Mouse (Mus musculus) ES-E14 (cell line): ENCODE measurements around the gene Grid1. TPM values are rescaled to one million over a fixed set of nuclear protein-coding genes. Genes with fewer than 3 reads are reported as not detected.

ENCODE experiments used
- DNase-seq: peaks from one replicate; pipeline ENCODE4 v3.0.0-alpha.2; 2013; ENCODE audit warnings: low read depth, low spot score
- H3K27ac ChIP-seq: 2 replicates; pipeline ENCODE4 v1.5.1; 2012; ENCODE audit warnings: low read depth, mild to moderate bottlenecking, low read length, moderate library complexity, mixed read lengths; ENCODE audit not compliant: poor library complexity, insufficient read depth, severe bottlenecking
- H3K36me3 ChIP-seq: 2 replicates; pipeline ENCODE4 v1.6.1; 2012; ENCODE audit warnings: mild to moderate bottlenecking, low read length, moderate library complexity, mixed read lengths; ENCODE audit not compliant: control insufficient read depth, poor library complexity, insufficient read depth, severe bottlenecking
- H3K4me1 ChIP-seq, 2 experiments: fragments of 150-350 bp in 1 of 2; sonication (generic) in 1 of 2; 2 replicates each; pipeline ENCODE4 v1.6.1; 2012; ENCODE audit warnings: low read length in 2 of 2, mild to moderate bottlenecking in 1 of 2, mixed read lengths in 1 of 2; ENCODE audit not compliant: control insufficient read depth in 2 of 2, insufficient read depth in 2 of 2, poor library complexity in 1 of 2
- H3K4me3 ChIP-seq, 2 experiments: fragments of 150-350 bp in 1 of 2; sonication (generic) in 1 of 2; 2 replicates each; pipeline ENCODE4 v1.5.1; 2012; ENCODE audit warnings: low read length in 2 of 2, low read depth in 1 of 2, mild to moderate bottlenecking in 1 of 2, mixed read lengths in 1 of 2; ENCODE audit not compliant: insufficient read depth in 1 of 2, poor library complexity in 1 of 2, severe bottlenecking in 1 of 2
- H3K9ac ChIP-seq: 2 replicates; pipeline ENCODE4 v1.6.1; 2012; ENCODE audit warnings: low read depth, mild to moderate bottlenecking, low read length, mixed read lengths; ENCODE audit not compliant: poor library complexity, insufficient read depth, severe bottlenecking
- H3K9me3 ChIP-seq: fragments of 150-350 bp; sonication (generic); 2 replicates; pipeline ENCODE4 v1.6.1; 2012; ENCODE audit warnings: low read depth, mild to moderate bottlenecking, low read length; ENCODE audit not compliant: control insufficient read depth, insufficient read depth
- CHD2 ChIP-seq: IDR thresholded peaks from 2 replicates; pipeline ENCODE4 v1.6.1; 2014; ENCODE audit warnings: mild to moderate bottlenecking, low read depth, low read length, inconsistent platforms
- HCFC1 ChIP-seq: IDR thresholded peaks from 2 replicates; pipeline ENCODE4 v1.6.1; 2012; ENCODE audit warnings: low read length, inconsistent platforms, borderline replicate concordance; ENCODE audit not compliant: insufficient read depth
- MAFK ChIP-seq: IDR thresholded peaks from 2 replicates; pipeline ENCODE4 v1.6.1; 2014; ENCODE audit warnings: mild to moderate bottlenecking, low read depth, low read length, inconsistent platforms; ENCODE audit not compliant: insufficient read depth
- ZC3H11A ChIP-seq: IDR thresholded peaks from 2 replicates; pipeline ENCODE4 v1.6.1; 2012; ENCODE audit warnings: low read depth, mild to moderate bottlenecking, inconsistent platforms, low read length, borderline replicate concordance
- ZNF384 ChIP-seq: IDR thresholded peaks from 2 replicates; pipeline ENCODE4 v1.6.1; 2012; ENCODE audit warnings: low read depth, low read length, inconsistent platforms
- in situ Hi-C, 2 experiments: fragments of 600-800 bp; cut with MboI; formaldehyde crosslinking; loops; one replicate each; pipeline ENCODE4 v1.15.1; 2025; ENCODE audit warnings: low sequenced_read_pairs in 2 of 2, inconsistent platforms in 1 of 2; ENCODE audit not compliant: unreplicated experiment in 2 of 2
- total RNA-seq: library from RNA; depleted of rRNA; stranded (reverse); fragments of 300-350 nt; gene quantifications from 2 replicates; pipeline ENCODE4 v1.2.3, GENCODE M21; 2012

Grid1 gene
- total RNA-seq, 1 experiment, result 0.54 TPM

DNA sequence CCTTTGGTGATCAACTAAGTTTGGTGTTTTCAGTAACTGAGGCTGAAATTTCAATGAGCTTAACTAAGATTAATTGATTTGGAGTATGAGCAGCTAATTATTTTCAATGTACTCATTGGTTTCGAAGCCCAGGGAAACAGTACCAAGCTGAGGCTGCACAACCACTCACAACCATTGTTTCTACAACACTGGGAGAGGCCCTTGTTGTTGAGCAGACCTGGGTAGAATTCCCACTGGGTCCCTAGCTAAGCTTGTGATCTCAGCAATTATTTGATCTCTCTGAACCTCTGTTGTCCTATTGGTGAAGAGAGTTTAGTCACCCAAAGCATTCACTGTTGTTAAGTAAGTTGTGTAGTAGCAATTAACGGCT, 293.4 kb downstream of the Grid1 start:
- H3K27ac ChIP-seq, result no peak overlapping the region
- no peaks in the 10 kb centered on the region for H3K9me3 ChIP-seq
- DNase-seq, result no peak
- H3K4me1 ChIP-seq, result no peaks in the 10 kb centered on the region
- no peak for TF ChIP-seq CHD2
- no peak for TF ChIP-seq ZC3H11A
- no peak for TF ChIP-seq HCFC1
- TF ChIP-seq MAFK, result no peak
- no peak for TF ChIP-seq ZNF384
- in situ Hi-C loops, result loop anchor here in 1 of 2 experiments (5.0 kb wide), 1 partner anchor 49 kb away; no protein-coding TSS in a partner anchor
- H3K9ac ChIP-seq, result no peak overlapping the region
- H3K36me3 ChIP-seq, result no peaks in the 10 kb centered on the region
- H3K4me3 ChIP-seq, result no peak overlapping the region

DNA sequence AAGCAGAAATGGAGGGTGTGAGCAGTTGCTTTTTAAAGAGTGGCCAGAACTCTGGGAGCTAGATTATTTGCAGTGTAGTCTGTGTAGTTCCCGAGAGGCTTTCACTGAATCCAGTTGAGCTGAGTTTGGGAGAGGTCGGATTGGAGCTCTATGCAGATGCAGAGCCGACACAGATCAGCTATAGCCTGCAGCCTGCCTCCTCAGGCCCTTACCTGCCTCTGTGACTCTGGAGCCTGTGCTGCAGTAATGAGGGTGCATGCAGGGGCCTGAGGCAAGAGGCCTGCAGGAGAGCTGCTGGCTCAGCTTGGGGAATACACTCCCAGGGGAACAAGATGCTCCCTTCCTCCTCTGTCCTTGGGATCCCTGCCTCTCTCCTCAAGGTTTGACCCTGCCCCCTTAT, 296.0 kb downstream of the Grid1 start:
- no peaks in the 10 kb centered on the region for H3K4me1 ChIP-seq
- TF ChIP-seq ZC3H11A (no peak), ZNF384 (no peak), HCFC1 (no peak), CHD2 (no peak), MAFK (no peak)
- H3K4me3 ChIP-seq, result no peak overlapping the region
- no peak overlapping the region for H3K27ac ChIP-seq
- H3K9ac ChIP-seq, result no peak overlapping the region
- H3K36me3 ChIP-seq, result no peaks in the 10 kb centered on the region
- DNase-seq, result no peak
- in situ Hi-C loops, result no loop called here
- no peaks in the 10 kb centered on the region for H3K9me3 ChIP-seq

DNA sequence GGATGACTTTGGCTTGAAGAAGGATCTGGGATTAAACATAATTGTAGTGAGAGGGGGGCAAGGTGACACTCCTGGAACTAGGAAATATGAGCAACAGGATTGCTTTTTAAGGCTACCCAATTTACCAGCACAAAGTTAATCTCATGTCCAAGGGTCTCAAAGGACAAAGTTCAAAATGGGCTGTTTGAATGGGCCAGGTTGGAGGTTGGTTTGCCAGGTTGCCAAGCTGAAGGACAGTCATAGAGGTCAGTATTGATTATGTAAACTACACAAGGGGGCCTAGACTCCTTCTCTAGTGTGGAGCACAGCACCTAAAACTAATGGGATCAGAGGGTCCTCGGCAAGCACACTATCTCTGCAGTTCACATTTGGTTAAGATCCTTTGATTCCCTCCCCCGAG, 300.2 kb downstream of the Grid1 start:
- TF ChIP-seq CHD2 (no peak), ZC3H11A (no peak), MAFK (no peak), HCFC1 (no peak), ZNF384 (no peak)
- H3K9ac ChIP-seq, result no peak overlapping the region
- H3K4me1 ChIP-seq, result no peaks in the 10 kb centered on the region
- no peaks in the 10 kb centered on the region for H3K36me3 ChIP-seq
- no peak overlapping the region for H3K4me3 ChIP-seq
- in situ Hi-C loops, result no loop called here
- H3K9me3 ChIP-seq, result no peaks in the 10 kb centered on the region
- no peak overlapping the region for H3K27ac ChIP-seq
- DNase-seq, result no peak

DNA sequence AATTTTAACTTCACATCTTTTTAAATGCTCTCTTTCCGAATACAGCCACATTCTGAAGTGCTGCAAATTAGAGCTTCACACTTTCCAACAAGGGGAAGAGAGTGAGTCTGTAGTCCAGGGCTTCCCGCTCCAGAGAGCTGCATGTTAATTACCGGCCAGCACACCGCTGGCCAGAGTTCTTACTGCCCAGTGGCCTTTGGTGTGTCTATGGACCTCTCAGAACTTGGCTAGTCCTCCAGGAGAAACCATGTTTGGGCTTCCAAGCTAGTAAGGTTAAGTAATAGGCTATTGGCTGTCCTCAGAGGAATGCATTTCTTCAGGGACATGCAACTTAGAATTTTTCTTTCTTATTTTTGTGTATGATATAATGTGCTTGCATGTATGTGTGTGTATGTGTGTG, 301.0 kb downstream of the Grid1 start:
- Histone ChIP-seq H3K4me1 (no peaks in the 10 kb centered on the region), H3K4me3 (no peak overlapping the region), H3K9ac (no peak overlapping the region), H3K36me3 (no peaks in the 10 kb centered on the region), H3K27ac (no peak overlapping the region), H3K9me3 (no peaks in the 10 kb centered on the region)
- no peak for DNase-seq
- TF ChIP-seq HCFC1 (no peak), ZNF384 (no peak), CHD2 (no peak), MAFK (no peak)
- in situ Hi-C loops, result no loop called here

DNA sequence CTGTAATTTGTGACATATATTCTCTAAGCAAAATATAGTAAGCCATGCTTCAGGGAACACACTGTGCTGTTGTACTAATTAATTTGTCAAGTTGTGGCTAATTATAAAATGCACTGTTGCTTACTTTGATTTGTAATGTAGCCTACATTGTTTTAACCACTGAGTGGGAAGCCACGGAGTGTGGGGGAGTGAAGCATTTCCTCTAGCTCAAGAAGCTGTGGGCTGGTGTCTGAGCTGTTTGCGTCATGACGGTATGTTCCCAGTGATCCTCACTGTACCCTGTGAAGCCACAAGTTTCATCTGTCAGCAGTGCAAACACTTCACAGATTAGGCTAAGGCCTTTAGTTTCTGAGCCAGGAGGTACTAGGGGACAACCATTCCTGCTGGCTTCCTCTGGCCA, 302.2 kb downstream of the Grid1 start:
- Histone ChIP-seq H3K9ac (no peak overlapping the region), H3K36me3 (no peaks in the 10 kb centered on the region), H3K4me1 (no peaks in the 10 kb centered on the region), H3K9me3 (no peaks in the 10 kb centered on the region), H3K27ac (no peak overlapping the region), H3K4me3 (no peak overlapping the region)
- no peak for TF ChIP-seq ZC3H11A
- TF ChIP-seq CHD2, result no peak
- TF ChIP-seq ZNF384, result no peak
- no peak for TF ChIP-seq MAFK
- TF ChIP-seq HCFC1, result no peak
- no peak for DNase-seq
- in situ Hi-C loops, result no loop called here
